Mouse (Mus musculus): Measurements from ENCODE around the gene Nek7.

The Nek7 gene

DNA sequence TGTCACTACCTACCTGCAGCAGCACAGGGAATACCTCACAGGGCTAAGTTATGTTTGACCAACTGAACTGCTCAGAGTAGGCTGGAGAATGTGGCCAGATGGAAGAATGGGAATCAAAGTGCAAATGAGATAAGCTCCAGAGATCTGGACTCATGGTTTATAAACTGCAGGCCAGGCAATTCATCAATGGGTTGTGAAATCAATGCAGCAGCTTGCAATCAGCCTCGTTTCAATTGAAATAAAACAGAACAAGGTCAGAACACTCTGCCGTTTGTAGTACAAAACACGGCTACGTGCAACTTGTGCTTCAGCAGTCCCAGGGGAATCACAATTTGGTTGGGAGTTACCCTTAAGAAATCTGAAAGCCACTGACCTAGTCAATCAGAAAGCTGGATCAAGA lies 109.4 kb downstream of the Nek7 start:
- DNase-seq (ENCODE audit: low spot score in 2 of 2) = no peak

DNA sequence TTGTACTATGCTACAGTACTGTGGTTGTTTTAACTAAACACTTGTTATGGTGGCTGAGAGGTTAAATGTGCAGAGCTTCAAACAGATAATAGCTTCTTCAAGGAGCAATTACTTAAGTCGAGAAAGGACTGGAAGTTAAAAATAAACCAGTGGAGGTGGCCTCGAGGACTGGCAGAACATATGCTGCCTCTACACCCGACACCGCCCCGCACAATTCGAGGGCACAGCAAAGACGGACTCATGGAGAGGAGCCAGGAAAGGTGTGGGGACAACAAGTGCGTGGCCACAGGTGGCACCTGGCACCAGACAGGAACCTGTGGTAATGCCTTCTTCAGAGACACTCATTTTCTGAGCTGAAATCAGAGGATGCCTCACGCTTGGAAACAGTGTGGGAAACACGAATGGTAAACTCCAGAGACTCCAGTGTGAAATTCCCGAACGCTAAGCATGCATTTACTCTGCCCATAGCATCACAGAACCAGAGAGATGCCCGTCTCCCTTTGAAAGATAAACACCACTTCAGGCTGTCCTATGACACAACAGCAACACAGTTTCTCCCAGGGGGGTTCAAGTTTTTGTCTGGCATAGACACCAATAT lies 112.4 kb downstream of the Nek7 start:
- no peak for DNase-seq (ENCODE audit: low spot score in 2 of 2)

DNA sequence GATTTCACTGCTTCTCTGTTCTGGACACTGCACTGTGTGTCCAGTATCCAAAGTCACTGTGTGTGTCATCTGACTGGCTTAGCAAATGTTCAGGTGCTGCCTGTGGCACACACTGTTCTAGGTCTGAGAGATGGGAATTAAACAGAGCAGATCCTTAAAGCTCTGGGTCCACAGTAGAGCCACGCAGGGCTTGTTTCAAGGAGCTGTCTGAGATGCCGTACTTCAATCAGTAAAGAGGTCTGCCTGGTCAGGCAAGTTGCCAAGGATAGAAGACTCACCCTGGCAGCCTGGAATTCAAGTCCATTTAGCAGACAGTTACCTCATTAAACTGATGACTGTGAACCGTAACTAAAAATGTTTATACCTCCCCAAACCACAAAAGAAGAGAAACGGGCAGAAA lies 112.9 kb downstream of the Nek7 start:
- no peak for DNase-seq (ENCODE audit: low spot score in 2 of 2)

DNA sequence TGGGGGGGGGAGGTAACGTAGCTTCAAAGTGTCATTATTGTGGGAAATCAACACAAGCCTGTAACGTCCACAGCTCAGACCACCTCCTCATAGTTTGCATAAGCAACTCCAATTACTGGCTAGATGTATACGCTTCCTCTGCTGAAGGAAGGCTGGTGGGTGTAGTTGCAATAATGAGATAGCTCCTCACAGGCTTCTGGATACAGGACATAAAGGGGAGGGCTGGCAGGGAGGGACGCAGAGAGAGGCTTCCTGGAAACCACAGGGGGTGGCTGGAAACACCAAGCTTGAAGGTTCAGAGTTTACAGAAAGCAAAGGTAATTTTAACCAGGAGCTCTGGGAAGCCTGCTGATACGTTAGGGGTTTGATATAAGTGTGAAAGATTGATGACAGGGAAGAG lies 115.7 kb downstream of the Nek7 start:
- DNase-seq (ENCODE audit: low spot score in 2 of 2) = no peak

DNA sequence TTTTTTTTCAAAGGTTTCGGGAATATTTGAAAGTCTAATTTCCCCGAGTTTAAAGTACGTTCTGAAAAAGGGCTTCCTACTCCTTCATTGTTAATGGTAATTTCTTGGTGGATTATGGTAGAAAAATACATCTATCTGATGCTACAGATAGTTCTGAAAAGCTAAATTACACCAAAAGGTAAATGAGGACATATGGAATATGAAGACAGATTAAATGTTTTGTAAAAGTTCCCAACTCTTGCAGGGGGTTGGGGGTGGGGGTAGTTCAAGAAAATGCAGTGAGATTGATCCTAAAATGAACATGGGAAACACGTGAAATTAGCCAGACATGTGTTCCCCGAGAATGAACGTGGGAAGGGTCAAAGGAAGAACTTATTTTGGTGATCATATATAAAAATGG lies 119.2 kb downstream of the Nek7 start:
- no peak for DNase-seq (ENCODE audit: low spot score in 2 of 2)

DNA sequence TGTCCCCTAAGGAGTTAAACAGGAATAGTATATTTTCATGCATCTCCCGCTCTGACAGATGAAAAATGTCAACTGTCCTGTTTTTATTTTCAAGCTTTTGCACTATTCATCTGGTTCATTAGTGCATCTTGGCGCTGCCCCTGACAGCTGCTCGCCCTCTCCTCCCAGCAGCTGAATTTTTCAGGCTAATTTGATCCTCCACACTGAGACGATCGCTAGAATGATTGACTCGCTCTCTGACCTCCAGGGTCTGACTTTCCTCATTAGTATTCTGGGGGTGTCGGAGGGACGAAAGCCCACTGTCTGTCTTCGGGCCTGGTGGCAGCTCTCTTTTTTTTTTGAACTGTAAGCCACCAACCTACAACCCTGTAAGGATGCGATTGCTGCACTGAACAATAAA lies 119.8 kb downstream of the Nek7 start:
- DNase-seq (ENCODE audit: low spot score in 2 of 2) = no peak

DNA sequence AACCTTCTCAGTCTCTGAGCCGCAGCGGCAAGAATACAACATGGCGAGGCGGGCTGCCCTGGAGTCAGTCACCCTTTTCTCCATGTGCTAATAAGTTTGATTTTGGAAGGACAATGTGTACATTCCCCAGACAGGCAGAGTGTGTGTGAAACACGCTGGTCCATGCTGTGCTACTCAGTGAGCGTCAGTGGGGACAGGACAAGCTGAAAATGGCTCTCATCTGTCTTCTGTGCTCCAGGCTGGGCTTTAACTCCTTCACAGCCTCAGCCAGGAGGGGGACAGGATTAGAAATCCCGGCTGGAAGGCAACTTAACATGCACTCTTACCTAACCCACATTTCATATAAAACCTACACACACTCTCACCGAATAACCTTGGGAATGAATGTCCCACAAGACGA lies 120.5 kb downstream of the Nek7 start:
- no peak for DNase-seq (ENCODE audit: low spot score in 2 of 2)

DNA sequence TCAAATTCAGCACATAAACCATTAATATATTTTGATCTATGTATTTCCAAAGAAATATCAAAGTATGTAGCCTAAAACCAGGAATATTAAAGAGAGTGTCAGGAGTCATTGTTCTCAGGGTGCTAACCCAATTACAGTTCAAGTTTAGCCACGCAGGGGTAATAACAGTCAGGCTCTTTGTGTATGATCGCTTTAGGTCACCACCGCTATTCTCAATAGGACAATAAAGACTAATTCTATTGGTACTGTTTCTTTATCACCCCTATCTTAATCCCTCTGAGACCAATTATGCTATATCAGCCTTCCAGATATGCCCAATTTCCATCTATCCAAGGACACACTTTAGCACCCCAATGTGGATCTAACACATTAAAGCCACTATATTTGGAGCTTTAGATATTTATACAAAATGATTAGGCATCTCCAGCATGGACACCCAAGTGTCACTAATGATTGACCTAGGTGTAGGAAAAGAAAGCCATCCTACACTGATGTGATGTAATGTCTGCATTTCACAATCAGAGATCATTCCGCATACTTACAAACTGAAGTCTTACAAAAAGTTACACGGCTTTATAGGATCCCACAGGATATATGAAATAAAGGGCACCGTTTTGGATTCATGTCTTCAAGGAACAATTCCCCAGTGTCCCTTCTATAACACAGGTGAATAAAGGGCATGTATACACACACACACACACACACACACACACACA lies 128.4 kb downstream of the Nek7 start:
- no peak for DNase-seq (ENCODE audit: low spot score in 2 of 2)

DNA sequence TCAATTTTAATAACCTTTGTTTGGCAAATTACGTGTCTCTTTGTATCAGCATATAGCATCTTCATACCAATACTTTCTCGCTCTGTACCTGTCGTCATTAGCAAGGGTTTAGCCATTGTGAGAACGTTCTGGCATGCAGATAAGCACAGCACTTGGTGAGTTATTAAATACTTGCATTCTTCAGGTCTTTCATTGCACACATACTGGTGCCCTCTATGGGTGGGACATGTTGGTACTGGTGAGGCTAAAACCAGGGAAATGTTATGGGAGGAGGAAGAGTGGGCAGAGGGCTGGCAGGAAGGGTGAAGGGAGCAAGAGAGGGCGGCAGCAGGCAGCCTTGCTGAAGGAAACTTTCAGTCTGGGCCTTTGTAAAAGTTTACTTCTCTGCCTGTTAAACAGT lies 132.4 kb downstream of the Nek7 start:
- no peak for DNase-seq (ENCODE audit: low spot score in 2 of 2)

DNA sequence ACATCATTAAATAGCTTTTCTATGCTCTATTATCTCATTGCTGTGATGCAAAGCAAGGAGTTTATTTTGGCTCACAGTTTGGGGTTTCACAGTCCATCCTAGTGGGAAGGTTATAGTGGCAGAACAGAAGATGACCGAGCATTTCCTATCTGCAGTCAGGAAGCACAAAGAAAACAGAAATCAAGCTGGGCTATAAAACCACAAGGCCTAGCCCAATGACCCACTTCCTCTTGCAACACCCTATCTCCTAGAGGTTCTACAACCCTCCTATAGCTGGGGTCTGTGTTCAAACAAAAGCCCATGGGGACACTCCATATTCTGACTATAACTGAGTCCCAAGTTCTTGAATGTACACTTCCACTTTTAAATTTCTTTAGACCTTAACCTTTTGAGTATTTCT lies 139.2 kb downstream of the Nek7 start:
- no peak for DNase-seq (ENCODE audit: low spot score in 2 of 2)

DNA sequence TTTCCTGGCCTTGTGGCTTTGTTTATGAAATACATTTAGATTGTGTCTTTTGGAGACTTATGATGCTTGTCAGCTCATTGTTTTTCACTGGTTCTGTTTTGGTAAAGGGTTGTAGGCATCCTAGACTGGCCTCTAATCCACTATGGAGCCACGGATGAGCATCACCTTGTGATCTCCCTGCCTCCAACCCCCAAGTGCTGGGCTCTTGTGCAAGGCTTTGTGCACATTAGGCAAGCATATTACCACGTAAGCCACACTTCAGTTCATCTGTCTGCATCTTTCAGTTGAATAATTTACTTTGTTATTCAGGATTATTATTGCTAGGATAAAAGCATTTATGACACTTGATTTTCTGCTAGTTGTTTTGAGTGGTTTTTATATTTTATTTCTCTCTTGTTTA lies 154.6 kb downstream of the Nek7 start:
- DNase-seq (ENCODE audit: low spot score in 2 of 2) = no peak

DNA sequence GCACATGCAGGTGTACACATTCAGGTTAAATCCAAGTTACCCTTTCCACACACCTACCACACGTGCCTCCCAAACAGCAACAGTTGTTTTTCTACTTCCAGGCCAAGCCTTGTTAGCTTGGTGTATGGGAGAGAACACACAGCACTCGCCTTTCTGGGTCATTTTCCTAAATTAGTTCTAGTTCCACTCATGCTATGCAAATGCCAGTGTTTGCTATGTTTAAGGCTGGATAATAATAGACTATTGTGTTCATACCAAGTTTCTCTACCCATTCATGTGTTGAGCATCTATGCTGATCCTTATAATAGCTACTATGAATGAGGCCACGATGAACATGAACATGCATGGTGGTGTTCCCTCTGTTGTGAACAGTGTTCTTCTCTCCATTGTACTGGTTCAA lies 158.5 kb downstream of the Nek7 start:
- DNase-seq (ENCODE audit: low spot score in 2 of 2) = no peak

DNA sequence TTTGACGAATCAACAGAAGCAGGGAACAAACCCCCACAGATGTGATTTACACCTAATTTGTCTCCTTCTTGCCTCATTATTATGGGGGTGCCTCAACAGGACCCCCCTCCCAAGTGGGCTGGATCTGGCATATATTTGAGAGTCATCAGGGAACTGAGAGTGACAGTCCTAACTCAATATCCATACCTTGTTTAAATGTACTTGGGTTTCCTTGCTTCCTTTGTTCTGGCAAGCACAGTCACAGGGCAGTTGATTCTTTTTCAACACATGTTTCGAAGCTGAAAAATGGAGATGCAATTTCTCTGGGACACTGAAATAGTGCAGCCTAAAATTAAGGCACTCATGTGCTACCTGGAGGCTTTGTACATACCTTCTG lies 170.5 kb downstream of the Nek7 start:
- DNase-seq (ENCODE audit: low spot score in 2 of 2) = no peak

DNA sequence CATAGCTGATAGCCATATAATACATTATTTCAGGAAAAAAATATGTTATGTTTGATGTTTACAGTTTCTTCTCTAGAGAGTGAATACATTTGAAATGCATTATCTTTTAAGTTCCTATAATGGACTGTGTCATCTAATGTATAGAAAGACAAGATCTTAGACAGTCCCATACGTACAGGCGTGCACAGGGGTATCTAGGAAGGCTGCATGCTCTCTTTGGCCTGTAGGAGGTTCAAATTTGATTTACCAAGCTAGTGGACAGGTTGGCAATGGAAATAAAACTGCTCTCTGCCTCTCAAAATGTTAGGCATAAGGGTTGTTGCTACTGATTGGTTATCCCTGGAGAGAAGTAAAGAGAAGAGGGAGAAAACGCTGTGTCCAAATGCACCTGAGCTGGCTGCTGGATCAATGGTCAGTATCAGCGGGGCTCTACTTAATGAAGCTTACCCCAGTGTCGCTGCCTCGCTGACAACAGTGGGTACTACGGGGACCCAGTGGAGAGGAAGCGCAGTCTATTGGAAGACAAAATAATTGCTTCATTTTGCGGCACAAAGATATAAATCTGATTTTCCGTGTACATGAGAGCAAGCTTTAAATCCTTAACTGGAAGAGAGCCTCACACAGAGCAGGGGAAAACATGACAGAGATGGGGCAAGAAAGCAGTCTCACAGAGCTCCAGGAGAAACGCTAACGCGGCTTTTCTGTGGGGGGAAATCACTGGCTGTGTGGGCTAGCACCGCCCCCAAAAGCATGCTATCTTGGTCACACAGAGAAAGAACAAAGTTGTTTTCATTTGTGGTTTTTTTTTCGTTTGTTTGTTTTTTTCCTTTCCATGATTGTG lies 171.1 kb downstream of the Nek7 start:
- DNase-seq (ENCODE audit: low spot score in 2 of 2) = no peak

DNA sequence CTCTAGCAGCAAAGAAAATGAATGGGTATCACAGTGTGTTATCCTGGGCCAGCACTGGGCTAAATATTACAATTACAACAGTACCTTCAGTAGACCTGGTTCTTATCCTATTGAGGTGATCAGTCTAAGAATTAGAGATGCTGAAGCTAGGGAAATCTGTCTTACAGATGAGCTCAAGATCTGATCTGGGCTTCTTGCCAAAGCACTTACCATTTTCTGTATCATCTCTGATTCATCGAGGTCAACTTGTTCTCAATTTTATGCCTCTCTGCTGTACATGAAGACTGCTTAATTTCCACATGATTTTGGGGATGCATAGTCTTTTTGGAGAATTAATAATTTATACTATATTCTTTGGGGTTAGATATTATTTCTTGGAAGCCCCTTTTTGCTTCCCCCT lies 173.1 kb downstream of the Nek7 start:
- DNase-seq (ENCODE audit: low spot score in 2 of 2) = no peak
